Mouse (Mus musculus) testis, adult 2 months (tissue): Measurements from ENCODE around the gene Kcnmb4. TPM values are rescaled to one million over a fixed set of nuclear protein-coding genes. Genes with fewer than 3 reads are reported as not detected.

Source experiments
- H3K27ac ChIP-seq: fragments of 200-500 bp; 2 replicates; pipeline ENCODE4 v1.5.1; 2012; ENCODE audit warnings: low read depth, low read length; ENCODE audit not compliant: control insufficient read depth, insufficient read depth
- H3K27me3 ChIP-seq: fragments of 200-500 bp; 2 replicates; pipeline ENCODE4 v1.6.1; 2012; ENCODE audit warnings: mild to moderate bottlenecking, low read length, moderate library complexity; ENCODE audit not compliant: control insufficient read depth, insufficient read depth
- H3K36me3 ChIP-seq: fragments of 200-500 bp; 2 replicates; pipeline ENCODE4 v1.6.1; 2012; ENCODE audit warnings: mild to moderate bottlenecking, low read length; ENCODE audit not compliant: control insufficient read depth, insufficient read depth
- H3K4me1 ChIP-seq: fragments of 200-500 bp; 2 replicates; pipeline ENCODE4 v1.6.1; 2012; ENCODE audit warnings: low read length; ENCODE audit not compliant: control insufficient read depth, insufficient read depth
- H3K4me3 ChIP-seq: fragments of 200-500 bp; 2 replicates; pipeline ENCODE4 v1.5.1; 2012; ENCODE audit warnings: low read depth, mild to moderate bottlenecking, low read length, moderate library complexity, mixed read lengths; ENCODE audit not compliant: control insufficient read depth
- CTCF ChIP-seq: fragments of 200-500 bp; IDR thresholded peaks from 2 replicates; pipeline ENCODE4 v1.5.1; 2012; ENCODE audit warnings: low read depth, mild to moderate bottlenecking, inconsistent platforms, low read length, moderate library complexity; ENCODE audit not compliant: control insufficient read depth, insufficient read depth, insufficient replicate concordance
- POLR2A ChIP-seq: fragments of 200-500 bp; IDR thresholded peaks from 2 replicates; pipeline ENCODE4 v1.6.1; 2012; ENCODE audit warnings: low read depth, mild to moderate bottlenecking, inconsistent platforms, low read length, moderate library complexity; ENCODE audit not compliant: control insufficient read depth
- polyA plus RNA-seq: library from polyadenylated mRNA; depleted of rRNA; stranded (reverse); fragments of >200 nt; gene quantifications from 2 replicates; pipeline ENCODE4 v1.2.3, GENCODE M21; 2012

Gene Kcnmb4
- polyA plus RNA-seq, 1 experiment = 145 TPM

- H3K36me3 ChIP-seq = no peaks in the 10 kb centered on the region
- no peak overlapping the region for H3K27ac ChIP-seq
- peaks cover 5% of the 10 kb centered on the region for H3K4me1 ChIP-seq
- no peak overlapping the region for H3K4me3 ChIP-seq
- H3K27me3 ChIP-seq = no peaks in the 10 kb centered on the region
- TF ChIP-seq CTCF (no peak), POLR2A (no peak)
Observed at GRCm38 (mm10) chr10:116402742-116403425, 70.8 kb downstream of the Kcnmb4 start.

- Histone ChIP-seq H3K4me3 (no peak overlapping the region), H3K4me1 (peaks cover 9% of the 10 kb centered on the region), H3K36me3 (no peaks in the 10 kb centered on the region), H3K27me3 (no peaks in the 10 kb centered on the region), H3K27ac (no peak overlapping the region)
- TF ChIP-seq POLR2A (no peak), CTCF (no peak)
Observed at GRCm38 (mm10) chr10:116397973-116398372, 75.7 kb downstream of the Kcnmb4 start.

GRCm38 (mm10) chr10:116397573-116397972, 76.1 kb downstream of the Kcnmb4 start:
- no peak for TF ChIP-seq POLR2A
- no peak for TF ChIP-seq CTCF
- no peaks in the 10 kb centered on the region for H3K36me3 ChIP-seq
- no peaks in the 10 kb centered on the region for H3K27me3 ChIP-seq
- no peak overlapping the region for H3K27ac ChIP-seq
- peaks cover 9% of the 10 kb centered on the region for H3K4me1 ChIP-seq
- H3K4me3 ChIP-seq = peak overlapping the region; percentile 54

- Histone ChIP-seq H3K4me1 (peaks cover 9% of the 10 kb centered on the region), H3K27ac (no peak overlapping the region), H3K4me3 (no peak overlapping the region), H3K36me3 (no peaks in the 10 kb centered on the region), H3K27me3 (no peaks in the 10 kb centered on the region)
- no peak for TF ChIP-seq CTCF
- TF ChIP-seq POLR2A = no peak
Observed at GRCm38 (mm10) chr10:116396966-116397365, 76.7 kb downstream of the Kcnmb4 start.

GRCm38 (mm10) chr10:116396279-116396678, 77.4 kb downstream of the Kcnmb4 start:
- Histone ChIP-seq H3K4me3 (no peak overlapping the region), H3K4me1 (peaks cover 9% of the 10 kb centered on the region), H3K27ac (no peak overlapping the region), H3K27me3 (no peaks in the 10 kb centered on the region), H3K36me3 (no peaks in the 10 kb centered on the region)
- TF ChIP-seq CTCF = no peak
- TF ChIP-seq POLR2A = no peak

- Histone ChIP-seq H3K4me1 (peaks cover 9% of the 10 kb centered on the region), H3K27ac (no peak overlapping the region), H3K4me3 (no peak overlapping the region), H3K36me3 (no peaks in the 10 kb centered on the region), H3K27me3 (no peaks in the 10 kb centered on the region)
- TF ChIP-seq CTCF = no peak
- no peak for TF ChIP-seq POLR2A
Observed at GRCm38 (mm10) chr10:116394585-116394984, 79.1 kb downstream of the Kcnmb4 start.

- H3K4me3 ChIP-seq = no peak overlapping the region
- no peaks in the 10 kb centered on the region for H3K36me3 ChIP-seq
- H3K4me1 ChIP-seq = peaks cover 9% of the 10 kb centered on the region
- TF ChIP-seq CTCF (no peak), POLR2A (no peak)
- no peaks in the 10 kb centered on the region for H3K27me3 ChIP-seq
- H3K27ac ChIP-seq = peak overlapping the region; percentile 47
Observed at GRCm38 (mm10) chr10:116393790-116394475, 79.7 kb downstream of the Kcnmb4 start.
